Comparison of ENCODE assay signal across 22 mouse cellular contexts in genomic region chr3:89633531-89633930, GRCm38 (mm10).
"Had no signal": no experiment of that assay in that cellular context is flagged by ENCODE, and none has a peak within 500 bp of the region (broad histone marks: within the 10 kb centered on the region; RNA-seq: fewer than 3 reads in every experiment).

No protein-coding gene starts in this region.

- H3K4me3 ChIP-seq: limb, embryonic 12.5 days; limb, embryonic 15.5 days; midbrain, embryonic 12.5 days; neural tube, embryonic 12.5 days; neural tube, embryonic 15.5 days; stomach, embryonic 15.5 days had no signal

- H3K36me3 ChIP-seq: limb, embryonic 12.5 days; limb, embryonic 15.5 days; midbrain, embryonic 12.5 days; neural tube, embryonic 12.5 days; neural tube, embryonic 15.5 days; stomach, embryonic 15.5 days had no signal

- H3K27ac ChIP-seq: limb, embryonic 12.5 days; limb, embryonic 15.5 days; liver, embryonic 14.5 days; macrophage; midbrain, embryonic 12.5 days; neural tube, embryonic 12.5 days; neural tube, embryonic 15.5 days had no signal

- ATAC-seq: liver, postnatal 0 days had no signal

- H3K4me1 ChIP-seq: limb, embryonic 12.5 days; neural tube, embryonic 15.5 days had no signal

- H3K4me2 ChIP-seq: limb, embryonic 12.5 days; limb, embryonic 15.5 days; liver, embryonic 11.5 days; lung, embryonic 14.5 days; midbrain, embryonic 12.5 days; neural tube, embryonic 12.5 days; neural tube, embryonic 15.5 days; stomach, embryonic 15.5 days had no signal

- H3K9me3 ChIP-seq: limb, embryonic 12.5 days; limb, embryonic 15.5 days; midbrain, embryonic 12.5 days; neural tube, embryonic 12.5 days; neural tube, embryonic 15.5 days; stomach, embryonic 15.5 days had no signal

- DNase-seq: kidney, adult 18-20 months; kidney, adult 9 months; kidney, postnatal 14 days; kidney, postnatal 4 days; left cerebral cortex, postnatal 4 days; liver, postnatal 0 days; lung, embryonic 14.5 days; right cerebral cortex, adult 18-20 months; right cerebral cortex, postnatal 14 days; right cerebral cortex, postnatal 4 days; spleen, adult 18-20 months; thymus, adult 2 months; thymus, postnatal 25 days had no signal

- H3K9ac ChIP-seq: limb, embryonic 12.5 days; limb, embryonic 15.5 days; liver, embryonic 14.5 days; liver, postnatal 0 days; lung, embryonic 14.5 days; midbrain, embryonic 12.5 days; neural tube, embryonic 12.5 days; neural tube, embryonic 15.5 days; stomach, embryonic 15.5 days had no signal

- H3K27me3 ChIP-seq: limb, embryonic 12.5 days; limb, embryonic 15.5 days; neural tube, embryonic 12.5 days; neural tube, embryonic 15.5 days; stomach, embryonic 15.5 days had no signal
